In the genomic region with DNA sequence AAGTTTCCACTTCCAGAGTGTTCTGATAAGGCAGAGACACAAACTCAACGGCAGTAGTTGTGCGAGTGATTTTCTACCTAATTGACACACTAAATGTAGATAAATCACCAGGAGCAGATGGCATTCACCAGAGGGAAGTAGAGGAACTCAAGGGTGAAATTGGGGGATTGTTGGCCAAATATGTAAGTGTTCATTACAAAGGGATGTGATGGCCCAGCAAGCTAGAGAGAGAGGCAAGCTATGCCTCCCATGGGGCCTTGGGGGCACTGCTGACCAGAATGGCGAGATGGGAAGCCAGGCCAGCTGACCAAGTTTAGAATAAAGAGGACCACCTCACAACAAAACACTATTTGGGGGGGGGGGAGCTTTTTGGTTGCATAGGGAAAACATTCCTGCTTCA, we compare ENCODE assay signal across 15 mouse cellular contexts.
"Had no signal": no experiment of that assay in that cellular context is flagged by ENCODE, and none has a peak within 500 bp of the region (broad histone marks: within the 10 kb centered on the region; RNA-seq: fewer than 3 reads in every experiment).

No protein-coding gene starts in this region.

- ATAC-seq: lung, postnatal 0 days; midbrain, embryonic 15.5 days had no signal

- H3K4me3 ChIP-seq: layer of hippocampus, adult 2 months; limb, embryonic 10.5 days; liver, embryonic 15.5 days; midbrain, embryonic 10.5 days; midbrain, embryonic 15.5 days; neural tube, embryonic 13.5 days had no signal

- H3K4me2 ChIP-seq: liver, embryonic 11.5 days; liver, embryonic 15.5 days; midbrain, embryonic 15.5 days; neural tube, embryonic 13.5 days had no signal

- H3K27ac ChIP-seq: layer of hippocampus, adult 2 months; limb, embryonic 10.5 days; liver, embryonic 15.5 days; midbrain, embryonic 10.5 days; midbrain, embryonic 15.5 days; neural tube, embryonic 13.5 days; stomach, postnatal 0 days had no signal

- H3K27me3 ChIP-seq: liver, embryonic 15.5 days; midbrain, embryonic 15.5 days; neural tube, embryonic 13.5 days had no signal

- H3K9me3 ChIP-seq: limb, embryonic 10.5 days; liver, embryonic 15.5 days; midbrain, embryonic 10.5 days had no signal

- H3K4me1 ChIP-seq: limb, embryonic 10.5 days; liver, embryonic 15.5 days; midbrain, embryonic 10.5 days; midbrain, embryonic 15.5 days; neural tube, embryonic 13.5 days had no signal

- H3K36me3 ChIP-seq: limb, embryonic 10.5 days; liver, embryonic 15.5 days; midbrain, embryonic 10.5 days; midbrain, embryonic 15.5 days; neural tube, embryonic 13.5 days had no signal

- DNase-seq: kidney, postnatal 10 days; kidney, postnatal 4 days; lung, adult 2 months; lung, postnatal 36 days; right cerebral cortex, adult 18-20 months; thymus, postnatal 4 days had no signal

- H3K9ac ChIP-seq: liver, embryonic 15.5 days; midbrain, embryonic 15.5 days; neural tube, embryonic 13.5 days had no signal
